Mouse (Mus musculus): Measurements from ENCODE around the gene Pou2f2.

- TF ChIP-seq MAFK (IDR thresholded peaks at IDR 0.05; ENCODE audit: insufficient replicate concordance, low read length), result no peak
- no peak for TF ChIP-seq BHLHE40 (IDR thresholded peaks at IDR 0.05; ENCODE audit: low read depth, low read length)
- TF ChIP-seq POLR2A (IDR thresholded peaks at IDR 0.05; ENCODE audit: low read depth, low read length), result 0 out of 2 replicates have a peak, but pooled peaks have one; percentile 12
- no peak for TF ChIP-seq PAX5 (IDR thresholded peaks at IDR 0.05; ENCODE audit: low read length)
- TF ChIP-seq RAD21 (IDR thresholded peaks at IDR 0.05; ENCODE audit: low read depth, low read length), result no peak
- TF ChIP-seq CTCF (conservative IDR thresholded peaks at IDR 0.05 in 1 of 2, IDR thresholded peaks at IDR 0.05 in 1 of 2; ENCODE audit: low read depth in 2 of 2, low read length in 2 of 2), result no peak
Measured at GRCm38 (mm10) chr7:25206094-25206830, 26.7 kb upstream of the Pou2f2 start.
